Mouse (Mus musculus) frontal cortex, adult (tissue): ENCODE results near the gene Flnb.

Experiments used
- ATAC-seq: cut with Nextera tagmentation; 2 replicates; pipeline ENCODE4 v1.9.2; 2017; ENCODE audit warnings: mild to moderate bottlenecking, moderate library complexity, mixed read lengths; ENCODE audit not compliant: low TSS enrichment

Gene Flnb

GRCm38 (mm10) chr14:7863199-7863598, 45.4 kb downstream of the Flnb start:
- no peak for ATAC-seq

DNA sequence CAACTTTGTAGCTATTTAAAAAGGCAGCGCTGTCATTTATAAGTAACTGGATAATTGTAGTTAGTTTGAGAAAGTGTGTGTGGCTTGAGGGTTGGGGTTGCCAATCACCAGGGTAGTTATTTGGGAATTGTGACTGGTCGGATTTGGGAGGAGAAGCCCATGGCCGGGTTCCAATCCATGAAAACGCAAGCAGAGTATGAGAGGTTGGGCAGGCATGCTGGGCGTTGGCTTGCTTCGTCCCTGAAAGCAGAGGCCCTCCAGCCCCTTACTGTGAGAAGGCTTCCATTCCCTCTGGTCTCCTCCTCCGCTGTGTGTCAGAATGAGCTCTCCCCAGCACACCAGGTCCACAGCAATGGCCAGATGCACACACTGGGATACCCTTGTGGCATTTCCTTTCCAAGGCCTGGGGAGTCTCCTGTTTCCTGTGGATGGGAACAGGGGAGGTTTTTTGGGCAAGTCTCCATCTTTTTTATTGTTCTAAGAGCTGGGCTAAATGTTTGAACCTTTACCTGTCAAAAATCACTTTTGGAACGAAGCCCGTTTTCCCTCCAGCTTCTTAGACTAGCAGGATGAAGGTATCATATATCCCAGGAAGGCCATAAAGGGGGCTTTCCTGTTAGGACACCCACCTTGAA, 46.2 kb downstream of the Flnb start:
- ATAC-seq: no peak

DNA sequence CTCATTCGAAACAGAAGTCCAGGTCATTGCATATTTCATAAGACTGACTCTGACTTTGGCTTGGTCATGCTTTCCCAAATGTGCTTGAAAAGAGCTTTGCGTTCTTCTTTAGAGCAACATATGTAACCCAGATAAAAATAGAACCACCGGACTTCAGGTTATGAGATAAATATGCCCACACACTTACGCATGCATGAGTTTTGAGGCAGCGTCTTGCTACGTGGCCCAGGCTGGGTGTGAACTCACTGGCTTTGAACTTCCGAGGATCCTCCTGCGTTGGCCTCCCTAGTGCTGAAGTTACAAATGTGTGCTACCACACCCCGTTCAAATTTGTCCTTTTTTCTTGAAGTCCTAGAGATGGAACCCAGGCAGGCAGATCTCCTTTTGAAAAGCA, 46.7 kb downstream of the Flnb start:
- ATAC-seq: peak; percentile 73

DNA sequence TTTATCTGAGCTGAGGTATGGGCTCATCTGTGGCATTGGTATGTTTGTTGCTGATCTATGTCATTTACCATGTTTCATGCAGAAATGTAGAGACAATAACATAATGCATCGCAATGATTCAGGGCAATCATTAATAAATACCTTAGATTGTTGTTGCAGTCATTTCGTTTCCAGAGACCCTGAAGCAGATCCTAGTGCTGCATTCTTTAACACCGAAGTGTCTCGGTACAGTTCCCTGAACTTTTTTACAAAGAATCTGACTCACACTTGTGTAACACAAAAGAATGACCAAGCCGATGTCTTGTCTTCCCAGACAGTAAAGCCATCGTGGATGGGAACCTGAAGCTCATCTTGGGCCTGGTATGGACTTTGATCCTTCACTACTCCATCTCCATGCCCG, 49.5 kb downstream of the Flnb start:
- ATAC-seq: no peak

DNA sequence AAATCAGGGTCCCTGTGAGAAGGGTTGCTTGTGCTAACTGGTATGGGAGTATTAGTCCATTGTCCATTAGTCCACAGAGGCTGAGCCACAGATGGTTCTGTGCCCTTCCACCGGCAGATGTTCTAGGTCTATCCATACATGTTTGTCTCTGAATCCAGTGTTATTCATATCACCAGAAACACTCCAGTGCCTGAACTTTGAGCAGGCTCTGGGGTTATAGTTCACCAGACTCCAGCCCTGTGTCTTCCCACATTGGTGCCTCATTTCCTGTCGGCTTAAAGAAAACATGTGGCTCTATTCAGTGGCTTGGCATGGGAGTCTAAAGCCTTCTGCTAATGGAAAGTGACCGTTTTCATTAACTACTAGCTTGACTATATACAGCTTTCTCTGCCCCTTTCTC, 50.1 kb downstream of the Flnb start:
- no peak for ATAC-seq

GRCm38 (mm10) chr14:7869796-7870195, 52.0 kb downstream of the Flnb start:
- no peak for ATAC-seq

GRCm38 (mm10) chr14:7873552-7873951, 55.8 kb downstream of the Flnb start:
- no peak for ATAC-seq

DNA sequence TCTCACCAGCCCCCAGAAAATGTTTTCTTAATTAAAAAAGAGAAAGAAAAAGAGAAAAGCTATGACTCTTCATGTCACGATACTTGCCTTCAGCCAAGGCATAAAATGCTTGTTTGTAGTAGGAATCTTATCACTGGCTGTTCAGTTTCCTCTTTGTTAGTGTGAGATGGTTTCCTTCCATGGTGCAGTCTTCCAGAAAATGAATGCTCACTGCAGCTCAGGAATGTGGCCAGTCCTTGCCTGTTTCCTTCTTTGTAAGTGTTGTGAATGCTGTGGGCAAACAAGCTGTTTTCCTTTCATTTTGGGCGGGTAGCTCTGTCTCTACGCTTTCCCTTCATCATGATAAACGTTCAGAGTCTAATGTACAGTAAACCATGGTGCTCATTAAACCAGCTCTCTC, 56.7 kb downstream of the Flnb start:
- no peak for ATAC-seq

DNA sequence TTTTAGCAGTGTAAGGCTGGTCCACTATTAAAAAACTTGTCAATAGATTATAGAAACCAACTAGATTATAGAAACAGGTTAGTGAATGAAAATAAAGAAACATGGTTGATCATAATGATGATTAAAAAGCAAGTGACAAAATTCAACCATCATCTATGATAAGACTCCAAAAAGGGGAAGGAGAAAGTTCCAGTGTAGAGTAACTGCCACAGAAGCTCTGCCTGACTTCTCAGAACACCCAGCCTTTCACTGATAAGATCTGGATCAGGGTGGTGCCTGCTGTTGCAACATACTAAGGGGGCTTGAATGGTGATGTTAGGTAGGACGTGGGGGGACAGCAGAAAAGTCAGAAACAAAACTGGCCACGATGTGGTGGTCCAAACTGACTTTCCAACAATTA, 60.2 kb downstream of the Flnb start:
- ATAC-seq: no peak

GRCm38 (mm10) chr14:7880389-7880788, 62.6 kb downstream of the Flnb start:
- ATAC-seq: no peak

DNA sequence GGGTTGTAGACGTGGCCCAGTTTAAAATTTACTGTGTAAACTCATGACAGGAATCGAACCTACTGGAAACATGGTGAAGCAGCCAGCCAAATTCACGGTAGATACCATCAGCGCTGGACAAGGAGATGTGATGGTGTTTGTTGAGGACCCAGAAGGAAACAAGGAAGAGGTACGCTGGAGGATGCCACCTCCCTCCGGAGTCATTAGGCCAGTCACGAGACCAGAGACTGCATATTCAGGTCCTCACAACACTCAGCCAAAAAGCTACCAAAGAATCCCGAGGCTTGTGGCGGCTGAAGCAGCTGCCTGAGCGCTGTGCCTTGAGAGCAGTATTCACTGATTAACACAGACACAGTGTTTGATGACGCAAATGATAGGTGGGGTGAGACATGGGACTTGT, 63.8 kb downstream of the Flnb start:
- no peak for ATAC-seq

DNA sequence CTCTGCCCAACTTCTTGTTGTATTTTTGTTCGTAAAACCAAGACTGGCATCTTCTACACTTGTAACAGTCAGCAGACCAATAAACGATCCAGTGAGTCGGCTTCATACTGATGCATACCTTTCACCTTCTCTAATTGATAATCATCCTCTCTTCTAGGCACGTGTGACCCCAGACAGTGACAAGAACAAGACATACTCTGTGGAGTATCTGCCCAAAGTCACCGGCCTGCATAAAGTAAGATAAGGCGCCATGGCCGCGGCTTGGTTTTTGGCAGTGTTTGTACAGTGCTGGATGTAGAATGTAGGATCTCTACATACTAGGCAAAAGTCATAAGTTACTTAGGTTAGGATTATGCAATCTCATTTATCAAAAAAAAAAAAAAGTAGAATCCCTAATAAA, 64.3 kb downstream of the Flnb start:
- ATAC-seq: no peak

- ATAC-seq: 0 out of 2 replicates have a peak, but pooled peaks have one; percentile 4
These were observed 66.4 kb downstream of the Flnb start for GRCm38 (mm10) chr14:7884158-7884557.

DNA sequence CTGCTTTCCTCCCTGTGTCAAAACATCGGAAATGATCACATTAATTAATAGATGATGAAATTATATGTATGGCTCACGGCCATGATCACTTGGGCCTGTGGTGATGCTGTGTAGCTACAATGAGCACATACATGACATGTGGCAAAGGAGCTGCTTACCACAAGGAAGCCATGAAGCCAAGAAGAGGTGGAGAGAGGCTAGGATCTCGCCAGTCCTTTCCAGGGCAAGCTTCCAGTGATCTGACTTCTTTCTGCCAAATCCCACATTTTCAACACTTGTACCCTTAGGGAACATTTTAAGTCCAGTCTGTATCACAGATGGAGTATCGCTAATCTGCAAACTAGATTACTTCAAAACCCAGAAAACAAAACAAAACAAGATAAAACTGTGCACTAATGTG, 67.1 kb downstream of the Flnb start:
- no peak for ATAC-seq

DNA sequence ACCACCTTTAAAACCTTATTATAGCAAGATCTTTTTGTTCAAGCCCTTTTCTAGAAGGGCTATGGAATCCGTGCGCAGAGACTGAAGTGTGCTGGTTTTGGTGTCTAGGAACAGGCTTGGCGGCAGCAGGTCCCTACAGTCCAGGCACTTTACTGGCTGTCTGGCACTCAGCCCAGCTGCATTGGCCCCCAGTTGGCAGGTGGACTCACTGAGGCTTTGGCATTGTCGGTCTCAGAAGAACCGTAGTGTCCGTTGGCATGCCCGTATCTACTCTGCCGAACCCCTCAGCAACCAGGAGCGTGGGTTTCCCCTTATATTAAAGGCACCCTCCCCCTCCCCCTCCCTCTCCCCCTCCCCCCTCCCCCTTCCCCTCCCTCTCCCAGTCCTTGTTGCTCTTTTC, 67.8 kb downstream of the Flnb start:
- no peak for ATAC-seq

- no peak for ATAC-seq
These were observed 68.3 kb downstream of the Flnb start for GRCm38 (mm10) chr14:7886008-7886407.

- ATAC-seq: no peak
These were observed 69.4 kb downstream of the Flnb start for GRCm38 (mm10) chr14:7887171-7887570.

DNA sequence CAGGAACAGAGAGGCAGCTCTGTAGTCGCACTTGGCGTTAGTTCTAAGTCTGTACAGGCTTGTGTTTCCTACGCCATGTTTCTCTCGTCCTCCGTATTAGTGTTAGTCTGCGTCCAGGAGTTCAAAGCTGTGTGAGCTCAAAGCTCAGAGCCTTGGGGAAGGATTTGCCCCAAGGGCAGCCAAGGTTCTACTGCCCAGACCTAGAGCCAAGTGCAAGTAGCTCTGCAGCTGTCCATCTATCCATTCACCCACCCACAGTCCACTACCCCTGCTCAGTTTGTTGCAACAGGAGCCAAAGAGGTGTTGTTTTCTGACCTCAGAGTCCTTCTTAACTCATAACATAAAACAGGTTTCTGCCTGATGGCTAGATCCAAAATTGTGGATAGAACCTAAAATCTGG, 70.5 kb downstream of the Flnb start:
- ATAC-seq: 0 out of 2 replicates have a peak, but pooled peaks have one; percentile 0

DNA sequence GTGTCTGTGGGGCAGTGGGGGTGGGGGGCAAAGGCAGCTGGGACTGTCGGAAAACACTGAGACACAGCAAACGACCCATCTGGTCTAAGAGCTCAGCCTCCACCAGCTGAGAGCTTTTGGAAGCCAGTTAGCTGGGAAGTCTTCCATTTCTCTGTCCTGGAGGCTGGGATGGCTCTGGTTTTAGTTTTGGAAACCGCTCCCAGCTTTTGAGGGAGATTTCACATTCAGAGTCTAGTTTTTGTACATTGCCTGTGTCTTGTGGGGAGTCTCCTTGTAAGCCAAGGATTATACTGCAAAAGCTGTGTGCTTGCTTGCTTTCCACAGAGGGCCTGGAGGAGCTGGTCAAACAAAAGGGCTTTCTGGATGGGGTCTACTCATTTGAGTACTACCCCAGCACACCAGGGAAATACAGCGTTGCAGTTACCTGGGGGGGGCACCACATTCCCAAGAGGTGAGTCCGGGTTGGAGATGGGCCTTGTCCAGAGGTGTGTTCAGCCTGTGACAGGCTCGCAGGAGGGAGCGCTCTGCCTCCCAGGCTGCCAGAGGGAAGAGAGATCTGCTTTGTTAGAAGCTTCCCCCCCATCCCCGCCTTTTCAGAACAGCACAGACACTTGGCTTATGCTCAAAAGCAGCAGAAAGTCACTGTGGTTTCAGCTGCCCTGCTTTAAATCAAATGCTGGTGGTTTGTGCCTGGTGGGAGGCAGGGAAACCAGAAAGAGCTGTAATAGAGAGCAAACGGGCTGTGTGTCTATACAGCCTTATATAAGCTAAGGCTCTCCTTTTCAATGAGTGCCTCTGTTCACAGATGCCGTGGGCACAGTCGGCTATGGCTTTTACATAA, 71.3 kb downstream of the Flnb start:
- ATAC-seq: peak; percentile 84

GRCm38 (mm10) chr14:7889834-7890233, 72.1 kb downstream of the Flnb start:
- ATAC-seq: no peak

DNA sequence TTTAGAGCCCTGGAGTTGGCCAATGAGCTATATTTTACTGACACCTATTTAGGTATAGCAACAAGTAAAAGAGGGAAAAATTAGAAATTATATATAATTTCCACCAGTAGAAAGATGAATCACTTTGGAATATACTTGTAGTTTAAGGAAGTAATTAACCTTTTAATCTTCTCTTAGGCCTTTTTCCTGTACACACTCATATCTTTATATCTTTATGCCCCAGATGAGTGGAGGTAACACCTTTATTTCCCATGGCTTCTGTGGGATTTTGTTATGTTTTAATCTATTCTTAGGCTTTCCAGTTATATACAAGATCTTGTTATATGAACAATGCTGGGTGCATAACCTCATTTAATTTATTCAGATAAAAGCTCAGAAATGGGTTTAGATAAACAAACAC, 73.6 kb downstream of the Flnb start:
- no peak for ATAC-seq

DNA sequence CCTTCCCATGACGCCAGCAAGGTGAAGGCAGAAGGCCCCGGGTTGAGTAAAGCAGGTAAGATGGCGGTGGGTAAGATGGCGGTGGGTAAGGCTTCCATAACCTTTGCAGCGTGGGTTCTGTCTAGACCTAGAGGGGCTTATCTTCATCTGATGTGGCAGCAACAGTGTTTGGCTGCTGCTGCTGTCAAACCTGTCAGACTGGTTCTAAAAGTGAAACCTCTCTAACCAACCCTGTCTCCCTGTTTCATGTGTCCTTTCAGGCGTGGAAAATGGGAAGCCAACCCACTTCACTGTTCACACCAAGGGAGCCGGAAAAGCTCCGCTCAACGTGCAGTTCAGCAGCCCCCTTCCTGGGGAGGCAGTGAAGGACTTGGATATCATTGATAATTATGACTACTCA, 78.4 kb downstream of the Flnb start:
- no peak for ATAC-seq

DNA sequence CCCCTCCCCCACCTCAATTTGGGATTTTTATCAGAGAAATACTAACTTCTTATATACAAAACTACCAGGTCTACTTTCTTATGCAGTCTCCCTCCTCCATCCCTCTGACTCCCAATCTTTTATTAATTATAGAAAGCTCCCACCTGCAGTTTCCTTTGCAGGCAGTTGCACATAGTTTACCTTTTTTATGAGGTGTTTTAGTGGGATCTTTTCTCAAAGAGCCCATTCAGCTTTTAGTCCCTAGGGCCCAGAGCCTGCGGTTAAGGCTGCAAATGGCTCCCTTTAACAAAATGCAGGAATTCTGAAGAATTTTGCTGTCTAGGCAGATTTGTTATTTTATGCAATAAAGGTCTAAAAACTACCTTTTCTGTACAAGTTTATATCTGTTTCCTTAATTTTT, 78.9 kb downstream of the Flnb start:
- no peak for ATAC-seq
